Mouse (Mus musculus) cerebellum, adult (tissue): Measurements from ENCODE around the gene Ndrg2.
A peak's percentile ranks its signal among the peaks of the same experiment; 100 is the strongest.

Experiments used
- ATAC-seq: cut with Nextera tagmentation; 2 replicates; pipeline ENCODE4 v1.9.2; 2017; ENCODE audit warnings: mild to moderate bottlenecking, moderate library complexity, mixed read lengths; ENCODE audit not compliant: insufficient number of reproducible peaks, low FRiP score, low TSS enrichment

Gene Ndrg2

GRCm38 (mm10) chr14:51915030-51915429, 1.1 kb upstream of the Ndrg2 start:
- no peak for ATAC-seq

GRCm38 (mm10) chr14:51913062-51913959, 647 bp downstream of the Ndrg2 start:
- ATAC-seq, result peak; percentile 67

GRCm38 (mm10) chr14:51912391-51913061, 1.4 kb downstream of the Ndrg2 start:
- ATAC-seq, result no peak

- ATAC-seq, result no peak
These were observed 2.7 kb downstream of the Ndrg2 start for GRCm38 (mm10) chr14:51911301-51911700.

- no peak for ATAC-seq
These were observed 7.9 kb downstream of the Ndrg2 start for GRCm38 (mm10) chr14:51906102-51906501.

- no peak for ATAC-seq
These were observed 9.3 kb downstream of the Ndrg2 start for GRCm38 (mm10) chr14:51904706-51905105.

- no peak for ATAC-seq
These were observed 10.2 kb downstream of the Ndrg2 start for GRCm38 (mm10) chr14:51903782-51904181.

- ATAC-seq, result 0 out of 2 replicates have a peak, but pooled peaks have one; percentile 74
These were observed 10.9 kb downstream of the Ndrg2 start for GRCm38 (mm10) chr14:51902806-51903710.

- ATAC-seq, result no peak
These were observed 14.6 kb downstream of the Ndrg2 start for GRCm38 (mm10) chr14:51899351-51899750.

- 0 out of 2 replicates have a peak, but pooled peaks have one; percentile 10 for ATAC-seq
These were observed 17.3 kb downstream of the Ndrg2 start for GRCm38 (mm10) chr14:51896539-51897170.

GRCm38 (mm10) chr14:51896019-51896418, 17.9 kb downstream of the Ndrg2 start:
- ATAC-seq, result no peak

GRCm38 (mm10) chr14:51895071-51895470, 18.9 kb downstream of the Ndrg2 start:
- no peak for ATAC-seq

- no peak for ATAC-seq
These were observed 20.1 kb downstream of the Ndrg2 start for GRCm38 (mm10) chr14:51893809-51894208.

GRCm38 (mm10) chr14:51893094-51893794, 20.7 kb downstream of the Ndrg2 start:
- no peak for ATAC-seq

GRCm38 (mm10) chr14:51892191-51892939, 21.6 kb downstream of the Ndrg2 start, which contains the start of gene Slc39a2:
Slc39a2 (plus strand) TSS chr14:51892889.
- no peak for ATAC-seq

GRCm38 (mm10) chr14:51889833-51890232, 24.1 kb downstream of the Ndrg2 start:
- ATAC-seq, result no peak

GRCm38 (mm10) chr14:51886051-51886450, 27.9 kb downstream of the Ndrg2 start:
- ATAC-seq, result no peak

GRCm38 (mm10) chr14:51884598-51885331, 29.2 kb downstream of the Ndrg2 start, which contains the start of gene Mettl17:
Mettl17 (plus strand) TSS chr14:51884842.
- ATAC-seq, result peak; percentile 100
